Mouse (Mus musculus) spleen, postnatal 4 days (tissue): ENCODE data around the gene Lgals4.
"Not testable (repeated sequence)": the region's sequence is repeated elsewhere in the genome, so short reads cannot be mapped to it uniquely, and the experiment has no call there.

Source experiments
- DNase-seq, 2 experiments: peaks; one replicate each; pipeline ENCODE4 v3.0.0; 2022; ENCODE audit warnings: low spot score in 2 of 2

The Lgals4 gene

DNA sequence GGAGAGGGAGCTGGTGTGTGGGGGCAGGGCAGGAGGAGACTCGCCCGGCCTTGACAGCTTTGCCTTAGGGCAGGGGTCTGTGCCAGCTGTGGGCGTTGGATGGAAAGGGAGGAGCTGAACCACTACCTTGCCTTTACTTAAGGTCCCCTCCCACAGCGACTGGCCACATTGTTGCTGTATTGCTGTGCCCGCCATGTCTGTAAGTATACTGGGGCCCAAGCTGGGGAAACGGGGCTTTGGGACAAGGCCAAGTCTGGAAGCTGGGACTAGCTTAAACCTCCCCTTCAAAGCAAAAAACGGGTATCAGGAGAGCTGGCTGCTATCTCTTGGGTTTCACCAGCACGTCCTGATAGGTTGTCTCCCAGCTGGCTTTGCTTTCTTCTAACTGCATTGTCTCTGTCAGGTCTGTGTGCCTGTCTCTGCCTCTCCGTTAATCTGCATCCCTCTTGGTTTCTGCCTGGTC, 30.7 kb downstream of the Lgals4 start:
- no peak for DNase-seq

DNA sequence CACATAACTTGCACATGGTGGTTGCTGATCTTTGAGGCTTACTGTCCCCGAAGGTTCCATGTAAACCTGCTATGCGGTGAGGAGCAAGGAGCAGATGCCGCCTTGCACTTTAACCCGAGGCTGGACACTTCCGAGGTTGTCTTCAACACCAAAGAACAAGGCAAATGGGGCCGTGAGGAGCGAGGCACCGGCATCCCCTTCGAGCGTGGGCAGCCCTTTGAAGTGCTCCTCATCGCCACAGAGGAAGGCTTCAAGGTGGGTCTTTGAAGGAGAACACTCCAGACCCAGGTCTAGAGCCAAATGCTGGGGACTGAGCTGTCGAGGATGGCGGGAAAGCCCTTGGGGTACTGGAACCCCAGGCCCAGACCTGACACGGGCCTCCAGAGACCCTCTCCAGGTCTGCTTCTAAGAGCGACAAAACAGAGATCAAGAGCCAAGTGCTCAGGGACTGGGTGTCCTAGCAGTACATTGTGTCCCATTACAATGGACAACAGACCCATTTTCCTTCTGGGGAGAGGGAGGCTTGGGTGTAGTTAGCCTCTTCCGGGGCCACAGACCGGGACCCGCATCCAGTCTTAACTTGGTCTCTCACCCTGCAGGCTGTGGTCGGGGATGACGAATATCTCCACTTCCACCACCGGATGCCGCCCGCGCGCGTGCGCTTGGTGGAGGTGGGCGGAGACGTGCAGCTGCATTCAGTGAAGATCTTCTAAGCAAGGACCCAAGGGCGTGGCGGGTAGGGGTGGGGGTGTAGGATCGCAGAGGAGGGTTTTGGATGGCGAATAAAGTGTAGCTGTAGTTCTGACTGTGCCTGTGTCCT, 32.0 kb downstream of the Lgals4 start:
- DNase-seq, result peak; percentile 87 to 91

DNA sequence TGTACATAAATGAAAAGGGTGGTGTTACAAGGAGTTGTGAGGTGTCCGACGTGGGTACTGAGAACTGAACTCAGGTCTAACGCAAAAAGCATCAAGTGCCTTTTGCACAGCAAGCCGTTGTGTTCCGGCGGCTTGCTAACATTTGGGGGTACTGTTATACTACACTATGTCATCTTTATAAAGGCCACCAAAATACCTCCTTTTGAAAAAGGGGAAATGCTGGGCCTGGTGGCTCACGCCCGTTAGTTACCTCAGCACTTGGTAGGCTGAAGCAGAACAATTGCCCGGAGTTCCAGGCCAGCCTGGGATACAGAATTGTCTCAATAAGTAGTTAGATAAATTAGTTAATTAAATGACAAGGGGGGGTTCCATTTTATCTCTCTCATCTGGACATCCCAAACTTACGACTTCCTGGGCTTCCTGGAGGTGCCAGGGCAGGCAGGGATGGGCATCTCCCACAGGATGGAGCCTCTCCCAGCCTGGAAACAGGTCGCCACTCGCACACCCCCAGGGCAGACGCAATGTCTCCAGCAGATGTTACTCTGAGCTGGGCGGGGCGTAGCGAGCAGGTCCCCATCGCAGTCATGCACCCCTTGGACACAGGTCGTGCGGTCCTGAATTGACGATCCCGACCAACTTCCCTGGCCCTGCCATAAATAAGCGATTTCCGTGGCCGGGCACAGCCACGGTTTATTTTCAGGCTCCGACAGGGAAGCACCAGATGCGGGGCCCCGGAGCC, 33.3 kb downstream of the Lgals4 start:
- DNase-seq, result no peak

DNA sequence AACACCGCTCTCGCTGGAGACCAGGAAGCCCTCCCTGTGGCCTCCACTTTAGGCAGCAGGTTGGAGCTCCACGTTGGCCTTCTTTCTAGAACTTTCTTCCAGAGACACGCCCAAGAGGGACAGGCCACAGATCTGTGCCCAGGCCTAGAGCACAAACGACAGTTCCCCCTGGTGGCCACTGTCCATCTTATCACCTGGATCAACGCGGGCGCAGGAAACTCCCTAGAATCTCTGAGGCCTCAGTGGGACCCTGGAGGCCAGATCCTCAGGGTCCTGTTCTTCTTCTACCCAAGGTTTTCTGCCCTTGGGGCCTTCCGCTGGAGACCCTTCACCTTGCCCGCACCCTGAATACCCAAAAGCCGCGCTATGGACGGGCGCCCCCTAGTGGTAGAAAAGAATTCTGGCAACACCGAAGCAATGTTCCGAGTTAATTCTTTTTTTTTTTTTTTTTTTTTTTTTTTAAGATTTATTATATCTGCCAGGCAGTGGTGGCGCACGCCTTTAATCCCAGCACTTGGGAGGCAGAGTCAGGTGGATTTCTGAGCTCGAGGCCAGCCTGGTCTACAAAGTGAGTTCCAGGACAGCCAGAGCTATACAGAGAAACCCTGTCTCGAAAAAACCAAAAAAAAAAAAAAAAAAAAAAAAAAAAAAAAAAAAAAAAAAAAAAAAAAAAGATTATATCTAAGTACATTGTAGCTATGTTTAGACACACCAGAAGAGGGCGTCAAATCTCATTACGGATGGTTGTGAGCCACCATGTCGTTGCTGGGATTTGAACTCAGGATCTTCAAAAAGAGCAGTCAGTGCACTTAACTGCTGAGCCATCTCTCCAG, 34.1 kb downstream of the Lgals4 start:
- peak; percentile 76 to 91 for DNase-seq

DNA sequence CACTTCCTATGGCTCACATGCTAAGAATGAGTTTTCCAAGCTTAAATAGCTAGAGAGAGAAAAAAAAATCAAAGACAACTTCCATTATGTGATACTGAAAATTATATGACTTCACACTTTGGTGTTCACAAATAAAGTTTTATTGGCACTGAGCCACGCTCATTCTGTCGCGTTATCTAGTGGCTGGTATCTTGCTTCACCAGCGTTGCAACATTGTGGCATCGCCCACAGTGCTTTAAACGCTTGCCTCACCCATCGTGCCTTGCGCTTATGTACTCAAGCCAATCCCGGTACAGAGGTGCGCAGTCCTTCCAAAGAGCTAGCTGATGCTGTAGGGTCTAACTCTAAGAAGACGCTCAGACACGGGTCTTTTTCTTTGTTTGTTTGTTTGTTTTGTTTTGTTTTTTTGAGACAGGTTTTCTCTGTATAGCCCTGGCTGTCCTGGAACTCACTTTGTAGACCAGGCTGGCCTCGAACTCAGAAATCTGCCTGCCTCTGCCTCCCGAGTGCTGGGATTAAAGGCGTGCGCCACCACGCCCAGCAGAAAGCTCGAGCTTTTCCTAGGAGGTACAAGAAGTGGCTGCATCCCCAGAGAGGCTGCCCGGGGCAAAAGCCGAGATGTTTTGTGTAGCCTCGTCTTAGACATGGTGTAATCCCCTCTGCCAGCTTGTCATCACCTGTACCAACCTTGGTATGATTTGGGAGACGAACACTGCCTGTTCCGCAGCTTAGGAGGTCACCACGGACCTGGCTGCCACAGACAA, 37.4 kb downstream of the Lgals4 start:
- no peak for DNase-seq

DNA sequence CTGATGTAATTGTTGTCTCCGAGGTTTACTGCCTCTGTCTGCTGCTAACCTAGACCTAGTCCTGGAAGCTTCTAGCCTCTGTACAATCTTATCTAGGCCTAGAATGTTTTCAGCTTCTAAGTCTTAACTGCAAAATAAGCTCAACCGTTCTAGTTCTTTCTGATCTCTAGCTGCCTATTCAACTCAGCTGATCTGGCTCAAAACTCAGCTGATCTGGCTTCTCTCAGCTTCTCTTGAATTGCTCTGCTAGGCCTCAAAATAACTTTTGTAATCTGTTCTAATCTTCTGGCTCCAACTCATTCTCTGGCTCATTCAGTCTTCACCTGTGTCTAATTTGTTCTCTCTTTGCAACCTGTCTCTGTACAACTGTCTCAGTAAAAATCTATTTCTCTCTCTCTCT, 40.9 kb downstream of the Lgals4 start:
- no peak for DNase-seq

DNA sequence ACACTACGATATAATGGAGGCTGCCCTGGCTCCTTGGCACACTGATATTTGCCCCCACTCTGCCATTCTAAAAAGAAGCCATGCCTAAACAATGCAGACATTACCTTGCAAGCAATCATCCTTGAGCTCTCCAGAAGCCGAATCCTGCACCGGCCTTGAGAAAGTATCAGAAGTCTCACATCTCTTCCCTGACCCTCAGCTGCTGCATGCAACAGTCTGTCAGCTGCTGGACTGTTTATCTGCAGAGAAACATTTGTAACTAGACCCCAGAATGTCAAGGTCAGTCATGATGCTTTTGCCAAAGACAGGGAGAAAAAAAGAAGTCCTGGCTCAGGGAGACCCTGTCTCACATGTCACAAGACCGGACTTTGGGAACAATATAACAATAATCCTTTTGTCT, 42.4 kb downstream of the Lgals4 start:
- DNase-seq, result no peak

DNA sequence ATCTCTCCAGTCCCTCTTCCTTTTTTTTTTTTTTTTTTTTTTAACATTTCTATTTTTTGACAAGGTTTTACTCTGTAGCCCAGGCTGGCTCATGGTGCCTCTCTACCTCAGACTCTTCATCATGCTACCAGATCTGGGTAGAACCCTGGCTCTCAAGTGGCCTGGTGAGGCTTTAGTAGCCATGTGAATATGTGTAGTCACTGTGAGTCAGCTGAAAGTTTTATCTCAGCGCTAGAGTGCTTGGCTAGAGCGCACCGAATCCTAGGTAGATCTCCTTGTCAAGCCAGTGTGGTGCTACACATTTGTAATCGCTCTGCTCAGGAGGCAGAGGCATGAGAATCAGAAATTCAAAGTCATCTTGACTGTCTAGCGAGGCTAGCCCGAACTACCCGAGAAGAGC, 43.5 kb downstream of the Lgals4 start:
- no peak for DNase-seq

DNA sequence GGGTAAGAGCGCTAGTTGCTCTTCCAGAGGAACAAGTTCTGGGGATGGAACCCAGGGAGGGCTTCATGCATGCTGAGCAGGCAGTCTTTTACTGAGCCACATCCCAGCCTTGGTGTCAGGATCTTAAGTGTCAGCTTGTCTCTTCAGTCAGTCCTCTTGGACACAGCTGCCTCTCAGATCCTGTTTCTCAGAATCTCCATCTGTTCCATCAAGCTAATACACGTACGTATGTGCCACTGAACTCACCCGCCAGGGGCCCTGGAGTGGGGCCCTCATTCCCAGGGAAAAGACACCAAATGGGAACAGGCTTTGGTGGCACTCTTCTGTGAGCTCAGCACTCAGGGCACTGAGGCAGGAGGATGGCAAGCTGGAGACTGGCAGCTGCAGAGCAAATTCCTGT, 44.2 kb downstream of the Lgals4 start:
- no peak for DNase-seq

DNA sequence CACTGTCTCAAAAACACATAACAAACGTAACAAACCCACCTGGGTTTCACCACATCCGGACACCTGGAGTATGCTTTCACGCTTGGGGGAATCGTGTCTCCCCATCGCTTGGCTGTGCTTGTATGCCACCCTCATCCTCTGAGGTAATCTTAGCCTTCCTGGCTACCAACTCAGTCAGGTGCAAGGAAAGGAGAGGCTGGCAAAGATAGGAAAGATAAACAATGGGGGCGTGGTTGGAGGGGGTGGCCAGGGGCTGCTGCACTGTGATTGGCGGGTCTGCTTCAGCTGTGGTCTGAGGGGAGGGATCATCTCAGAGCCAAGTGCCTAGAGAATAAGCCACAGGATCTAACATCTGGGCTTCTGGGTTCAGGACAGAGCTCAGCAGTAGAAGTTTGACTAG, 46.0 kb downstream of the Lgals4 start:
- DNase-seq, result no peak

DNA sequence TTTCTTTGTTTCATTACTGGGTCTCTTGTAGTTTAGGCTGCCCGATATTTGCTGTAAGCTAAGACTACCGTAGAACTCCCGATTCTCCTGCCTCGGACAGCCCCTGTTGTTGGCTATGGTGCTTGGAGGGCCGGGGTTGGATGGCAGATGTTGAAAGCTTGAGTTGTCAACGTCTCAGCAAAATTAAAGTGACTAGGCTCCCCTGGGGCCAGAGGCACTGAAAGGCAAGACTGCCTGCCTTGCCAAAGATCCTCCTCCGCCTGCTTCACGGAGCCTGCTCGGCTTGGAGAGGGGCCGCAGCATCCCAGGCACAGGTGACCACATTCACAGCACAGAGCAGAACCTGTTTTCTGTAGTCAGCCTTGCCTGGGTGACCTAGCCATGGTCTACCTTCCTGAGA, 46.9 kb downstream of the Lgals4 start:
- no peak for DNase-seq

DNA sequence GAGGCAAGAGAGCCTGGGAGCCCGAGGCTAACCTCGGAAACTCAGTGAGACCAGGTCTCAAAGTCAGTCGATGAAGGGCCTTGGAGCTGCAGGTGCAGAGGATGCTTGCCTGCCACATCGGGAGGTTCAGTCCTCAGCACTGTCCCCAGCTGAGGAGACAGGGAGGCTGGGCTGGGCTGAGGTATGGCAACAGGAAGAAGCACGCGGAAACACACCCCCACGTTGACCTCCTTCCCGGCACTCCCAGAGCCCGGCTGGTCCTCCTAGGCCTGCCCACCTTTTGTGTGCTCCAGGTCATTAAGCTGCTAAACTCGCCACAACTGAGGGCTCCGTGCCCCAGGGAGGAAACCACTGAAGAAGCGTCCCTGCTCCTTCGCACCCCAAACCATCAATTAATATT, 47.5 kb downstream of the Lgals4 start, which contains the start of gene Capn12:
Capn12 (plus strand) TSS at position 224 of the 400 bp plus-strand sequence.
- no peak for DNase-seq

DNA sequence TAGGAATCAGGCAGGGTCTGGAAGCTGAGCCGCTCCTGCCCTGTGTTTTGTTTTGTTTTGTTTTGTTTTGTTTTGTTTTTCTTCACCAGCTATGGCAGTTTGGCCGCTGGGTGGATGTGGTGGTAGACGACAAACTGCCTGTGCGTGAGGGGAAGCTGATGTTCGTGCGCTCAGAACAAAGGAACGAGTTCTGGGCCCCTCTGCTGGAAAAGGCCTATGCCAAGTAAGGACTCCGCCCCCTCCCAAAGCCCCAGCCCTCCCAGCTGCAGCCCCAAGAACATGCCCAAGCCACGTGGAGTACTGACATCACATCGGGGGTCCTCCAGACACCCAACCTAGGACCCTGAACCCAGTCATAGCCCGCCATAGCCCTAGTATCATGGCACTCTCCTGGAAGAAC, 49.4 kb downstream of the Lgals4 start:
- DNase-seq, result no peak

DNA sequence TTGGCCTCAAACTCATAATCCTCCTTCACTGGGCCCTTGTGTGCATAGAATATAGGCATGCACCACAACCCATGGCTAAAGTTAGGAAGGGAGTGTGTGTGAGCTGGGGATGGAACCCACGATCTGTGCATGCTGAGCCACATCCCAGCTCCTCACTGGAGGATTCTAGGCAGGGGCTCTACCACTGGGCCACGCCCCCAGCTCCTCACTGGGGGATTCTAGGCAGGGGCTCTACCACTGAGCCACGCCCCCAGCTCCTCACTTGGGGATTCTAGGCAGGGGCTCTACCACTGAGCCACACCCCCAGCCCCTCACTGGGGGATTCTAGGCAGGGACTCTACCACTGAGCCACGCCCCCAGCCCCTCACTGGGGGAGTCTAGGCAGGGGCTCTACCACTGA, 50.0 kb downstream of the Lgals4 start:
- not testable (repeated sequence) for DNase-seq

DNA sequence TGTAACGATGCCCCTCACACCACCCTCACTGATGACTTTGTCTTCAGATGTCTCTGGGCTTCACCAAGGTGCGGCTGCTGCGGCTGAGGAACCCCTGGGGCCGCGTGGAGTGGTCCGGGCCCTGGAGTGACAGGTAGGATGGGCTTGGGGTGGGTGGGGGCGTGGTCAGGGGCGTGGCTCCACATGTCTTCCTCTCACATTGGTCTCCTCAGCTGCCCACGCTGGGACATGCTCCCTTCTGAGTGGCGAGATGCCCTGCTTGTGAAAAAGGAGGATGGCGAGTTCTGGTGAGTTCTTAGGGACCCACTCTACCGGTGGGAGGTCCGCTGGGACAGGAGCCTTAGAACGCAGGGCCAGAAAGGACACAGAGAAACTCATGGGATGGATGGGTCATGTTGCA, 52.8 kb downstream of the Lgals4 start:
- DNase-seq, result no peak

DNA sequence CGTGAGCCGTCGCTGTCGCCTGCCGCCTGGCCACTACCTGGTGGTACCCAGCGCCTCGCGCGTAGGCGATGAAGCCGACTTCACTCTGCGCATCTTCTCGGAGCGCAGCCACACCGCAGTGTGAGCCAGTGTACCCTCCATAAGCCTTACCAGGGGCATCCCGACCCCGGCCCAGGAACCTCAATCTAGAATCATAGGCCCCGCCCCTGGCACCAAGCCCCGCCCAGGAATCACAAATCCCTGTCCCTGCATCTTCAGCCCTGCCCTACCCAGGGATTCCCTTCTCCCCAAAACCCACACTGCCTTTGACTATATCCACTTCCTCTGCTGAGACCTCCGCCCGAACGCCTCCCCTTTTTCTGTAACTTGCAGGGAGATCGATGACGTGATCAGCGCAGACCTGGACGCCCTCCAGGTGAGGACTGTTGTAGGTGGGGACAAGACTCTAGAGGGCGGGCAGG, 55.1 kb downstream of the Lgals4 start:
- DNase-seq, result no peak
